Mouse (Mus musculus) MEL (cell line): ENCODE measurements around the gene Bcl11b. TPM values are rescaled to one million over a fixed set of nuclear protein-coding genes. Genes with fewer than 3 reads are reported as not detected.

Experiments used
- DNase-seq: peaks from one replicate; pipeline ENCODE4 v3.0.0; 2011; ENCODE audit warnings: low read depth, low spot score
- H3K27ac ChIP-seq: 2 replicates; pipeline ENCODE4 v1.5.1; 2012; ENCODE audit warnings: low read depth, mild to moderate bottlenecking, control low read depth, low read length, moderate library complexity; ENCODE audit not compliant: control insufficient read depth
- H3K27me3 ChIP-seq, 2 experiments: fragments of 150-350 bp in 1 of 2; sonication (generic) in 1 of 2; 2 replicates each; pipeline ENCODE4 v1.6.1; 2012; ENCODE audit warnings: low read length in 2 of 2, mild to moderate bottlenecking in 2 of 2, improper control_type of control experiment in 1 of 2, moderate library complexity in 1 of 2; ENCODE audit not compliant: insufficient read depth in 2 of 2, control insufficient read depth in 1 of 2
- H3K36me3 ChIP-seq, 2 experiments: 2 replicates each; pipeline ENCODE4 v1.6.1; 2012 to 2014; ENCODE audit warnings: low read length in 2 of 2, improper control_type of control experiment in 1 of 2, inconsistent platforms in 1 of 2, mild to moderate bottlenecking in 1 of 2; ENCODE audit not compliant: insufficient read depth in 2 of 2, control insufficient read depth in 1 of 2
- H3K4me1 ChIP-seq, 2 experiments: fragments of 150-350 bp in 1 of 2; sonication (generic) in 1 of 2; 2 replicates each; pipeline ENCODE4 v1.6.1; 2012; ENCODE audit warnings: low read length in 2 of 2, improper control_type of control experiment in 1 of 2, mild to moderate bottlenecking in 1 of 2; ENCODE audit not compliant: insufficient read depth in 2 of 2, control insufficient read depth in 1 of 2
- H3K4me3 ChIP-seq, 2 experiments: fragments of 150-350 bp in 1 of 2; sonication (generic) in 1 of 2; 2 replicates each; pipeline ENCODE4 v1.5.1; 2012; ENCODE audit warnings: low read depth in 2 of 2, low read length in 2 of 2, mild to moderate bottlenecking in 2 of 2, moderate library complexity in 2 of 2, control low read depth in 1 of 2, improper control_type of control experiment in 1 of 2; ENCODE audit not compliant: control insufficient read depth in 1 of 2, insufficient read depth in 1 of 2
- H3K79me2 ChIP-seq: 2 replicates; pipeline ENCODE4 v1.6.1; 2012; ENCODE audit warnings: mild to moderate bottlenecking, low read length, moderate library complexity; ENCODE audit not compliant: control insufficient read depth, poor library complexity, insufficient read depth
- H3K9ac ChIP-seq: 2 replicates; pipeline ENCODE4 v1.6.1; 2012; ENCODE audit warnings: low read depth, mild to moderate bottlenecking, control low read depth, low read length, moderate library complexity; ENCODE audit not compliant: control insufficient read depth, poor library complexity, severe bottlenecking
- H3K9me3 ChIP-seq: fragments of 150-350 bp; sonication (generic); replicated peaks from 2 replicates; pipeline ENCODE4 v1.6.1; 2012; ENCODE audit warnings: mild to moderate bottlenecking, low read length, improper control_type of control experiment, moderate library complexity; ENCODE audit not compliant: insufficient read depth
- E2F4 ChIP-seq: IDR thresholded peaks from 2 replicates; pipeline ENCODE4 v1.6.1; 2011; ENCODE audit warnings: low read depth, low read length, improper control_type of control experiment, borderline replicate concordance
- ELF1 ChIP-seq: IDR thresholded peaks from 2 replicates; pipeline ENCODE4 v1.6.1; 2014; ENCODE audit warnings: low read depth, mild to moderate bottlenecking, inconsistent platforms, low read length, improper control_type of control experiment, moderate library complexity
- JUND ChIP-seq: IDR thresholded peaks from 2 replicates; pipeline ENCODE4 v1.6.1; 2011; ENCODE audit warnings: low read depth, mild to moderate bottlenecking, improper control_type of control experiment, low read length
- KAT2A ChIP-seq: conservative IDR thresholded peaks from 2 replicates; pipeline ENCODE4 v1.6.1; 2012; ENCODE audit warnings: low read depth, low read length, improper control_type of control experiment, inconsistent platforms
- MEF2A ChIP-seq: IDR thresholded peaks from 2 replicates; pipeline ENCODE4 v1.6.1; 2014; ENCODE audit warnings: low read depth, mild to moderate bottlenecking, inconsistent platforms, low read length, improper control_type of control experiment; ENCODE audit not compliant: poor library complexity, insufficient replicate concordance, severe bottlenecking; ENCODE audit errors: extremely low read depth
- MXI1 ChIP-seq: IDR thresholded peaks from 2 replicates; pipeline ENCODE4 v1.6.1; 2011; ENCODE audit warnings: mild to moderate bottlenecking, low read depth, low read length, improper control_type of control experiment
- MYB ChIP-seq: IDR thresholded peaks from 2 replicates; pipeline ENCODE4 v1.6.1; 2011; ENCODE audit warnings: mild to moderate bottlenecking, low read depth, low read length, improper control_type of control experiment
- MYC ChIP-seq: IDR thresholded peaks from 2 replicates; pipeline ENCODE4 v1.6.1; 2011; ENCODE audit warnings: low read depth, mild to moderate bottlenecking, low read length, improper control_type of control experiment, moderate library complexity
- NELFE ChIP-seq: IDR thresholded peaks from 2 replicates; pipeline ENCODE4 v1.6.1; 2011; ENCODE audit warnings: low read depth, low read length, improper control_type of control experiment
- POLR2AphosphoS2 ChIP-seq: IDR thresholded peaks from 2 replicates; pipeline ENCODE4 v1.6.1; 2011; ENCODE audit warnings: low read length, improper control_type of control experiment
- SIN3A ChIP-seq: IDR thresholded peaks from 2 replicates; pipeline ENCODE4 v1.6.1; 2012; ENCODE audit warnings: low read length, improper control_type of control experiment, inconsistent platforms
- SMC3 ChIP-seq: IDR thresholded peaks from 2 replicates; pipeline ENCODE4 v1.6.1; 2011; ENCODE audit warnings: low read depth, low read length, improper control_type of control experiment
- TAL1 ChIP-seq: IDR thresholded peaks from 2 replicates; pipeline ENCODE4 v1.6.1; 2012; ENCODE audit warnings: mild to moderate bottlenecking, inconsistent platforms, low read length, moderate library complexity, mixed read lengths
- TBP ChIP-seq: IDR thresholded peaks from 2 replicates; pipeline ENCODE4 v1.8.0; 2011; ENCODE audit warnings: low read depth, low read length, improper control_type of control experiment
- USF1 ChIP-seq: IDR thresholded peaks from 2 replicates; pipeline ENCODE4 v1.6.1; 2014; ENCODE audit warnings: low read depth, mild to moderate bottlenecking, inconsistent platforms, low read length, improper control_type of control experiment, moderate library complexity
- ZMIZ1 ChIP-seq: IDR thresholded peaks from 2 replicates; pipeline ENCODE4 v1.6.1; 2012; ENCODE audit warnings: low read depth, mild to moderate bottlenecking, inconsistent platforms, low read length, improper control_type of control experiment, moderate library complexity
- ZNF384 ChIP-seq: IDR thresholded peaks from 2 replicates; pipeline ENCODE4 v1.6.1; 2012; ENCODE audit warnings: low read depth, mild to moderate bottlenecking, inconsistent platforms, low read length, improper control_type of control experiment
- polyA plus RNA-seq, 2 experiments: library from polyadenylated mRNA; stranded (reverse) in 1 of 2; unstranded in 1 of 2; fragments of >175 nt in 1 of 2; fragments of >200 nt in 1 of 2; gene quantifications; 2 replicates each; pipeline versions ENCODE4 v1.2.1 to v1.2.4; 2012; ENCODE audit warnings: low replicate concordance in 2 of 2, low read depth in 1 of 2; ENCODE audit not compliant: insufficient read length in 2 of 2, insufficient read depth in 1 of 2, missing spikeins in 1 of 2
- total RNA-seq: library from RNA; depleted of rRNA; stranded (reverse); fragments of 300-350 nt; gene quantifications from 2 replicates; pipeline ENCODE4 v1.2.3, GENCODE M21; 2012

Gene Bcl11b
- total and polyA plus RNA-seq, 3 experiments: not detected

GRCm38 (mm10) chr12:107981231-107981630 lies 22.2 kb downstream of the Bcl11b start:
- Histone ChIP-seq H3K27me3 (no peaks in the 10 kb centered on the region), H3K9ac (no peak overlapping the region), H3K9me3 (no peaks in the 10 kb centered on the region), H3K4me1 (no peaks in the 10 kb centered on the region), H3K4me3 (no peak overlapping the region), H3K27ac (no peak overlapping the region), H3K79me2 (no peaks in the 10 kb centered on the region), H3K36me3 (no peaks in the 10 kb centered on the region)
- no peak for DNase-seq
- no peak for TF ChIP-seq USF1

- H3K4me3 ChIP-seq: no peak overlapping the region
Observed at GRCm38 (mm10) chr12:107980261-107980961, 23.0 kb downstream of the Bcl11b start.

GRCm38 (mm10) chr12:107979710-107980260 lies 23.6 kb downstream of the Bcl11b start:
- H3K27ac ChIP-seq: no peak overlapping the region
- H3K9ac ChIP-seq: no peak overlapping the region
- no peak for DNase-seq

More at GRCm38 (mm10) chr12:107980261-107980961, 23.0 kb downstream of the Bcl11b start:
- Histone ChIP-seq H3K27me3 (no peaks in the 10 kb centered on the region), H3K36me3 (no peaks in the 10 kb centered on the region), H3K4me1 (no peaks in the 10 kb centered on the region), H3K79me2 (no peaks in the 10 kb centered on the region), H3K9me3 (no peaks in the 10 kb centered on the region), H3K9ac (no peak overlapping the region), H3K27ac (no peak overlapping the region)
- no peak for DNase-seq
- TF ChIP-seq TBP (no peak), JUND (no peak), ZNF384 (no peak), MEF2A (no peak), MYB (no peak), E2F4 (no peak), MYC (no peak), ELF1 (no peak), SIN3A (no peak), TAL1 (no peak), KAT2A (no peak)

More at GRCm38 (mm10) chr12:107979710-107980260, 23.6 kb downstream of the Bcl11b start:
- no peaks in the 10 kb centered on the region for H3K27me3 ChIP-seq
- no peaks in the 10 kb centered on the region for H3K9me3 ChIP-seq
- H3K79me2 ChIP-seq: no peaks in the 10 kb centered on the region
- no peak for TF ChIP-seq MXI1
- TF ChIP-seq ZMIZ1: no peak
- no peak for TF ChIP-seq NELFE
- TF ChIP-seq POLR2AphosphoS2: no peak
- no peak for TF ChIP-seq SMC3
- H3K4me3 ChIP-seq: no peak overlapping the region
- no peaks in the 10 kb centered on the region for H3K4me1 ChIP-seq
- no peaks in the 10 kb centered on the region for H3K36me3 ChIP-seq
